Mouse (Mus musculus) MEL (cell line): ENCODE data around the gene Duox1.

Experiments used
- CHD1 ChIP-seq: IDR thresholded peaks from 2 replicates; pipeline ENCODE4 v1.6.1; 2012; ENCODE audit warnings: low read depth, mild to moderate bottlenecking, inconsistent platforms, low read length, improper control_type of control experiment
- CTCF ChIP-seq, 3 experiments: IDR thresholded peaks in 2 of 3; conservative IDR thresholded peaks in 1 of 3; 2 replicates each; pipeline ENCODE4 v1.5.1; 2011 to 2012; ENCODE audit warnings: low read length in 3 of 3, low read depth in 2 of 3, mild to moderate bottlenecking in 2 of 3, improper control_type of control experiment in 1 of 3, inconsistent platforms in 1 of 3, mixed read lengths in 1 of 3, moderate library complexity in 1 of 3; ENCODE audit not compliant: control insufficient read depth in 1 of 3, insufficient read depth in 1 of 3, poor library complexity in 1 of 3, severe bottlenecking in 1 of 3
- ELF1 ChIP-seq: IDR thresholded peaks from 2 replicates; pipeline ENCODE4 v1.6.1; 2014; ENCODE audit warnings: low read depth, mild to moderate bottlenecking, inconsistent platforms, low read length, improper control_type of control experiment, moderate library complexity
- HCFC1 ChIP-seq: IDR thresholded peaks from 2 replicates; pipeline ENCODE4 v1.6.1; 2012; ENCODE audit warnings: low read depth, mild to moderate bottlenecking, inconsistent platforms, low read length, improper control_type of control experiment, moderate library complexity
- JUND ChIP-seq: IDR thresholded peaks from 2 replicates; pipeline ENCODE4 v1.6.1; 2011; ENCODE audit warnings: low read depth, mild to moderate bottlenecking, improper control_type of control experiment, low read length
- MAFK ChIP-seq: IDR thresholded peaks from 2 replicates; pipeline ENCODE4 v1.6.1; 2011; ENCODE audit warnings: low read depth, mild to moderate bottlenecking, low read length, improper control_type of control experiment, borderline replicate concordance
- MYC ChIP-seq: IDR thresholded peaks from 2 replicates; pipeline ENCODE4 v1.6.1; 2011; ENCODE audit warnings: low read depth, mild to moderate bottlenecking, low read length, improper control_type of control experiment, moderate library complexity
- NELFE ChIP-seq: IDR thresholded peaks from 2 replicates; pipeline ENCODE4 v1.6.1; 2011; ENCODE audit warnings: low read depth, low read length, improper control_type of control experiment
- POLR2A ChIP-seq, 2 experiments: IDR thresholded peaks; 2 replicates each; pipeline ENCODE4 v1.6.1; 2011 to 2012; ENCODE audit warnings: low read length in 2 of 2, mild to moderate bottlenecking in 2 of 2, control low read depth in 1 of 2, improper control_type of control experiment in 1 of 2, low read depth in 1 of 2, moderate library complexity in 1 of 2; ENCODE audit not compliant: control insufficient read depth in 1 of 2, insufficient read depth in 1 of 2, poor library complexity in 1 of 2
- POLR2AphosphoS5 ChIP-seq: IDR thresholded peaks from 2 replicates; pipeline ENCODE4 v1.6.1; 2012; ENCODE audit warnings: low read depth, borderline replicate concordance, mild to moderate bottlenecking, inconsistent platforms, low read length, moderate library complexity, mixed read lengths
- UBTF ChIP-seq: IDR thresholded peaks from 2 replicates; pipeline ENCODE4 v1.6.1; 2012; ENCODE audit warnings: low read depth, mild to moderate bottlenecking, inconsistent platforms, low read length, improper control_type of control experiment, moderate library complexity, borderline replicate concordance; ENCODE audit not compliant: insufficient read depth
- ZC3H11A ChIP-seq: IDR thresholded peaks from 2 replicates; pipeline ENCODE4 v1.6.1; 2012; ENCODE audit warnings: low read depth, mild to moderate bottlenecking, inconsistent platforms, low read length, improper control_type of control experiment

DNA sequence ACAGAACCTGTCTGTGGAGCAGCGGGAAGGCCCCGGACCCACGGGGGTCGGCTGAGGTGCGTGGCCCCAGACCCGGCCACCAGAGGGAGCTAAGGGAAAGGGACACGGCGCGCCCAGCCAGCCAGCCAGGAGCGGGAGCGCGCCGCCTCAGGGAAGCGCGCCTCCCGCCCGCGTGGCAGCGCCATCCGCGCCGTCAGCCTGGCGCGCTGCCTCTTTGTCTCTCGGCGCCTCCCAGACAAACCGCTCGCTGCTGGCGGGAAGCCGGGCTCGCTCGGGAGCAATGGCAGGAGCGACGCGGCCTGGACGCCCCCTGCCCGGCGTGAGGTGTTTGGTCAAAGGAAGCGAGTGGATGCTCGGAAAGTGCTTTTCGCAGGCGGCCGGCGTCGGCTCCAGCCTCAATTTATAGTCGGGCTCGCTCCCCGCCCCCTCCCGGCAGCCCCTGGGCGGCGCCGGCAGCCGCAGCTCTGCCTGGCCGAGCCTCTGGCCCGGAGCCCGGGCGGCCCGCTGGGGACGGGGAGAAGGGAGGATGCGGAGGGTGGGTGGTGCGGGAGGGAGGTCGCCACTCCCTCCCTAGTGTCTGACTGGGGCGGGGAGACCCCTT is 33.2 kb downstream of the Duox1 start:
- TF ChIP-seq POLR2A (IDR thresholded peaks at IDR 0.05; ENCODE audit: control insufficient read depth in 1 of 2, insufficient read depth in 1 of 2, low read depth in 1 of 2, low read length in 2 of 2, poor library complexity in 1 of 2) (peak; percentile 83 to 96), HCFC1 (0 out of 2 replicates have a peak, but pooled peaks have one; percentile 13), NELFE (peak; percentile 85), POLR2AphosphoS5 (no peak), JUND (no peak), ELF1 (no peak), CTCF (IDR thresholded peaks at IDR 0.05 in 2 of 3, conservative IDR thresholded peaks at IDR 0.05 in 1 of 3; ENCODE audit: control insufficient read depth in 1 of 3, insufficient read depth in 1 of 3, low read depth in 2 of 3, low read length in 3 of 3, poor library complexity in 1 of 3, severe bottlenecking in 1 of 3) (peak in 2 of 3 experiments; percentile 71 to 88; a peak in 5 of 6 replicates), ZC3H11A (no peak), MYC (no peak), MAFK (no peak), UBTF (0 out of 2 replicates have a peak, but pooled peaks have one; percentile 13), CHD1 (no peak)
